Mouse (Mus musculus): ENCODE measurements at regions not wholly inside any gene's neighbourhood (a gene's known extent, or its start where the extent isn't known, plus 50 kb on each side); places are given as distances from the start of the nearest gene placed in this dataset.

DNA sequence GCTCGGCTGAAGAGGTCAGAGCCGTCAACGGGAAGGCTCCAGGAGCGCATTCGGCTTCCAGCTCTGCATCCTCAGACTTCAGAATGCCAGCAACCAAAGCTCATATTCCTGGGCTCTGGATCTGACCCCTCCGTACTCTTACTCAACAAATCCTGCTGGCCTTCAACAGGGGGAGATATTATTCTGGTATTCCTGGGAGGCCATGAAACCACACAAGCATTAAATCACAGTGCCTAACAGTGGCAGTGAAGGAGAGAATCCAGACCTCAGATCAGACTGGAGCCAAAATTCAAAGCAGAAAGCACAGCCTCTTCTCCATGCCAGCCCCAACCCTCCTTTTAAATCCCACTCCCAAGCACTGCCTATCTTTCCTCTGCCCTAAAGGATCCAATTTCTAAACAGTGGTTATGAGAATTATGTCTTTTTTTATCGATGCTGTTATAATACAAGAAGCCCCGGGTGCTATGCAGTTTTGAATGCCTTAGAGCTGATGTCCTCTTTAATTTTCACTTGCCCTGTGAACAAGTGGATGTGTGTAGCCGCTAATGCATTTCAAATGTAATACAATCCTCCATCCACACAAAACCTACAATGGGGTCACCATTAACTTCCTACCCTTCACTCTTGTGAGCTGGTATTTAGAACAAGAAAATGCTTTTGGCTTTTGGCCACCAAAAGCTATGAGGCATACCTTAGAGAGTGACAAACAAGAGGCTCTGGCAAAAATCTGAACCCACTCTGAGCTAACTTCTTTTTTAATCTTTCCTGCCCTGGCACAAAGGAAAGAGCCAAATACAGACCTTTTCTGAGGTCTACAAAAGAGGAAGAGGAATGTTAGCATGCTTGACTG, 333.1 kb upstream of the Epha4 start:
- ATAC-seq (ENCODE audit: insufficient number of reproducible peaks, low FRiP score, low TSS enrichment, low read depth) (no peak), DNase-seq (ENCODE audit: low spot score) (no peak)
- Histone ChIP-seq H3K9ac (ENCODE audit: low read length) (no peak overlapping the region), H3K27ac (replicated peaks; ENCODE audit: low read depth, low read length) (no peak overlapping the region), H3K27me3 (ENCODE audit: control insufficient read depth, insufficient read depth, low read length) (no peaks in the 10 kb centered on the region), H3K4me1 (ENCODE audit: control insufficient read depth, insufficient read depth, low read length) (no peaks in the 10 kb centered on the region), H3K4me3 (ENCODE audit: low read depth, low read length) (no peak overlapping the region), H3K36me3 (ENCODE audit: control insufficient read depth, insufficient read depth, low read length) (no peaks in the 10 kb centered on the region), H3K9me3 (ENCODE audit: control insufficient read depth, low read length) (no peaks in the 10 kb centered on the region), H3K4me2 (ENCODE audit: low read depth, severe bottlenecking) (no peak overlapping the region)
- WGBS, result 77% methylated on average over 9 of the region's 9 CpGs

DNA sequence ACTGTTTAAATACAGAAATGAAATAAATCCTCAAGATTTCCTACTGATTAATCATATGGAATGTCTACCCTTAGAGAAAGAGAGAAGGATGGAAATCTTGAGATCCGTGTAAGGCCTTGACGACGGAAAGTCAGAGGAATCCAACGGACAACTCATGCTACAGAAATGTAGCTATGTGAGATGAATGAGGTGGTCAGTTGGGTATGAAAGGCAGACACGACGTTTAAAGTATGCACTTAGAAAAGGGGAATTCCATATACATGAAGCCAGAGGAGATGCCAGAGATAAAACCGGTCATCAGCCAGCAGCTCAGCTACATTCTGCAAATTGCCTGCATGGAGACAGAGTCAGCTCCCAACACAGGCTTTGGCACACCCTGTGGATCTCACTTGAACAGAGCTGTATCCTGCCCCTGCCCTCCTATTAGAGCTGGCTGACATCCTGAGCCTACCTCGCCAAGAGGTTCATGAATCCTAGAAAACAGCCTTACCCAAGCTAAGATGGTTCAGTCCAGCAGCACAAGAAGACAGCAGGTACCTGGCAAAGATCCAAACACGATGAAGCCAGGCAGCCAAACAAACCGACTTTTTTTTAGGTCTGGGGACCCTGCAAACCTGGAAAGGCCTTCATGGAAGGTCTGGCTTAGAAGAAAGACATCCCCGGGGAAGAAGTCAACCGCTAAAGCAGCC, 331.3 kb upstream of the Epha4 start:
- 90% methylated on average over 12 of the region's 12 CpGs for WGBS
- H3K4me2 ChIP-seq (ENCODE audit: low read depth, severe bottlenecking), result no peak overlapping the region
- H3K27me3 ChIP-seq (ENCODE audit: control insufficient read depth, insufficient read depth, low read length), result no peaks in the 10 kb centered on the region
- H3K36me3 ChIP-seq (ENCODE audit: control insufficient read depth, insufficient read depth, low read length), result no peaks in the 10 kb centered on the region
- no peak overlapping the region for H3K9ac ChIP-seq (ENCODE audit: low read length)
- H3K4me1 ChIP-seq (ENCODE audit: control insufficient read depth, insufficient read depth, low read length), result no peaks in the 10 kb centered on the region
- no peaks in the 10 kb centered on the region for H3K9me3 ChIP-seq (ENCODE audit: control insufficient read depth, low read length)
- DNase-seq (ENCODE audit: low spot score), result no peak
- no peak overlapping the region for H3K4me3 ChIP-seq (ENCODE audit: low read depth, low read length)
- H3K27ac ChIP-seq (replicated peaks; ENCODE audit: low read depth, low read length), result no peak overlapping the region
- no peak for ATAC-seq (ENCODE audit: insufficient number of reproducible peaks, low FRiP score, low TSS enrichment, low read depth)

DNA sequence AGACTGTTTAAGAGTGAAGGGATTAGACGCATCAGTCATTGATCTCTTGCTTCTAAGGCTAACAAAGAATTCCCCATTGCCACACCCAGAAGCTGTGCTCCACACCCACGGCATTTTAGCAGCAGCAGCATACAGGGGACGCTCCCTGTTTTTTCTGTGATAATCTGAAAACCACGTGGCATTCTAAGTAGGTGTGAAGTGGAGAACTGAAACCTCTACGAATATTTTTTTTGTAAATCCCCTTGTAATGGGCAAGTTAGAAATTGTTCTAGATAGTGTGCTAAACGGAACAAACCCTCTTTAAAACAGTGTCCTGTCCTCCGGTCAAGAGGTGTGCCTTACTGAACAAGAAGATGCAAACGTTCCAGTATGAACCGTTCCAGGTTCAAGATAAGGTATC, 325.8 kb upstream of the Epha4 start:
- no peak overlapping the region for H3K9ac ChIP-seq (ENCODE audit: low read length)
- no peak overlapping the region for H3K4me3 ChIP-seq (ENCODE audit: low read depth, low read length)
- no peaks in the 10 kb centered on the region for H3K9me3 ChIP-seq (ENCODE audit: control insufficient read depth, low read length)
- H3K4me2 ChIP-seq (ENCODE audit: low read depth, severe bottlenecking), result no peak overlapping the region
- no peaks in the 10 kb centered on the region for H3K4me1 ChIP-seq (ENCODE audit: control insufficient read depth, insufficient read depth, low read length)
- 67% methylated on average over 9 of the region's 9 CpGs for WGBS
- H3K27me3 ChIP-seq (ENCODE audit: control insufficient read depth, insufficient read depth, low read length), result no peaks in the 10 kb centered on the region
- ATAC-seq (ENCODE audit: insufficient number of reproducible peaks, low FRiP score, low TSS enrichment, low read depth) (no peak), DNase-seq (ENCODE audit: low spot score) (no peak)
- no peak overlapping the region for H3K27ac ChIP-seq (replicated peaks; ENCODE audit: low read depth, low read length)
- H3K36me3 ChIP-seq (ENCODE audit: control insufficient read depth, insufficient read depth, low read length), result no peaks in the 10 kb centered on the region

DNA sequence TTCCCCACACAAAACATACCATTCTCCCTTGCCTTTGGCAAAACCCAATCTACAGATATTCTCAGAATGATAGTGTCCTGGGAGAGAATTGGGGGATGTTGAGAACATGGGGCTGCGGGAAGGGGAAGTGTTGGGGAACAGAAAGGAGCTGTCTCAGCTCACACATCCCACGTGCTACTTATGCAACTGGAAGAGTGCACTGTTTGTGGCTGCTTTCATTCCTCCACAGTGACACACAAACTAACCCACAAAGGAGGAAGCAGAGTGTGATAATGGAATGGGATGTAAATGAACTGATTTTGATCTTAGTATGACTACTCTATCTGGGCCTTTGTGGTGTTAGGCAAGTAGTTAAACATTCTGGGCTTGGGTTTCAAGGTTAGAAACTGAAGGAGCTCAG, 317.3 kb upstream of the Epha4 start:
- no peaks in the 10 kb centered on the region for H3K4me1 ChIP-seq (ENCODE audit: control insufficient read depth, insufficient read depth, low read length)
- no peaks in the 10 kb centered on the region for H3K27me3 ChIP-seq (ENCODE audit: control insufficient read depth, insufficient read depth, low read length)
- H3K9me3 ChIP-seq (ENCODE audit: control insufficient read depth, low read length), result no peaks in the 10 kb centered on the region
- no peak overlapping the region for H3K4me2 ChIP-seq (ENCODE audit: low read depth, severe bottlenecking)
- WGBS, result 77% methylated on average over 2 of the region's 2 CpGs
- no peak overlapping the region for H3K4me3 ChIP-seq (ENCODE audit: low read depth, low read length)
- ATAC-seq (ENCODE audit: insufficient number of reproducible peaks, low FRiP score, low TSS enrichment, low read depth) (no peak), DNase-seq (ENCODE audit: low spot score) (no peak)
- H3K36me3 ChIP-seq (ENCODE audit: control insufficient read depth, insufficient read depth, low read length), result no peaks in the 10 kb centered on the region
- no peak overlapping the region for H3K9ac ChIP-seq (ENCODE audit: low read length)
- H3K27ac ChIP-seq (replicated peaks; ENCODE audit: low read depth, low read length), result no peak overlapping the region

DNA sequence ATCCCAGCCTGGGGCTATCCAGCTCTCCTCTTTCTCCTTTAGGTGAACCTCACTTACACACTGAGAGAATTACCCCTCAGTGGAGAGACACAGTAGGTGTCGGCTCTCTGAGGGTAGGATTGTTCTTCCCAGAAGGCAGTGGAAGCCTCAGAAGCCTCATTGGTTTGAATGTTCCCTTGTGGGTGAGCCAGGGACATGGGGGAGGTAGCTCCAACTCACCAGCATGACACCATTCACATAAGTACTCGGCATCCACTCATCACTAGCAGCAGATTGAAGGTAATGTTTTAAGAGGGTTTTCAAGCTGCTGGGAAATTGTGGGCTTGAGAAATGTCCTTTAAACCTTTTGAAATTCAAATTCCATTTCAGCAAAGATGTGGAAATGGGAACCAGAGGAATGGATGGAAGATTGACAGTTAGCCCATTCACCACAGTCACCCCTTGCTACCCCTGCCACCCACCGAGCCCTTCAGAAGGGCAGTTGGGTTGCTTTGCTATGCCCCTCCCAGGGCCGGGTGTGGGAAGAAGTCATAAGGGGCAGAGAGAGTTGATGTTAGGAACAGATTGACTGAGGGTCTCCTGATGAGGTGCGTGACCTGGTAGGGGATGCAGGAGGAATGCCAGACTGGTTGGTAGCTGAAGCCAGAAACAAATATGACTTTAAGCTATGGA, 310.0 kb upstream of the Epha4 start:
- no peak overlapping the region for H3K9ac ChIP-seq (ENCODE audit: low read length)
- H3K4me2 ChIP-seq (ENCODE audit: low read depth, severe bottlenecking), result no peak overlapping the region
- no peaks in the 10 kb centered on the region for H3K27me3 ChIP-seq (ENCODE audit: control insufficient read depth, insufficient read depth, low read length)
- no peak overlapping the region for H3K4me3 ChIP-seq (ENCODE audit: low read depth, low read length)
- DNase-seq (ENCODE audit: low spot score) (no peak), ATAC-seq (ENCODE audit: insufficient number of reproducible peaks, low FRiP score, low TSS enrichment, low read depth) (no peak)
- 0 out of 2 replicates have a peak, but pooled peaks cover 6% of the 10 kb centered on the region for H3K4me1 ChIP-seq (ENCODE audit: control insufficient read depth, insufficient read depth, low read length)
- no peaks in the 10 kb centered on the region for H3K36me3 ChIP-seq (ENCODE audit: control insufficient read depth, insufficient read depth, low read length)
- no peak overlapping the region for H3K27ac ChIP-seq (replicated peaks; ENCODE audit: low read depth, low read length)
- WGBS, result 36% methylated on average over 5 of the region's 5 CpGs
- H3K9me3 ChIP-seq (ENCODE audit: control insufficient read depth, low read length), result no peaks in the 10 kb centered on the region

DNA sequence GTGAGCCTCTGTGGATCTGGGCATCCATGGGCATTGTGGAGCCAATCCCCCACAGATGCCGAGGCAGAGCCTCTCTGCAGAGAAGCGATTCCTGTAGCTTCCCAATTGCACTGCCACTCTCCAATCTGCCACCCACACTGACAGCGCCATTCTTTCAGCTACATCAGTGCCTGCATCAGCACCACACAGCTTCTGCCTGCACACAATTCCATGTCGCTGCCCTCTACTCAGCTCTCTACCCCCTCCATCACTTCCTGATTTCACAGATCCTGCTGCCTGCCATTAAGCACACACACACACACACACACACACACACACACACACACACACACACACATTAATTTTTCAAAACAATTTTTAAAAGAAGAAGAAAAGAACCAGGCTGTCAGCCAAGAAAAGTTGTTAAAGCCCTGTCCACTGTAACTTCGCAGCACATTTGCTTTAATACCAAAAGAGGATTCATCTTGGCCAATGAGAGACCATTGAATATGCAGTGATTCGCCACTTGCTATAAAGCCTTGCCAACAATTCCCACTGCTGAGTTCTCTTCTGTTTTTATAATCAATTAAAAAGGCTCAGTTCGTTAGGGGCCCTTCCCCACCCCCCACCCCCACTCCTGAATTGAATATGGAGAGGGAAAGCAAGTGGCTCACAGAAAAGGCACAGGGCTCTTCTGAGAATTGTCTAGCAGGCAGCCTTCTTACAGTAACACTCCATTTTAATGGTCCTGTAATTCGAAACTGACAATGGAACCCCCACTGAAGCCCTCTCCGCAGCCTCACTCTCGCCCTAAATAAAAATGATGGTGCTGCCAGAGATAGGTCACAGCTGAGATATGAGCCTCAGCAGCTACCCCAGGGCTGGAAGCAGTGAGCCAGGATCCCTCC, 309.2 kb upstream of the Epha4 start:
- 27% methylated on average over 10 of the region's 10 CpGs for WGBS

DNA sequence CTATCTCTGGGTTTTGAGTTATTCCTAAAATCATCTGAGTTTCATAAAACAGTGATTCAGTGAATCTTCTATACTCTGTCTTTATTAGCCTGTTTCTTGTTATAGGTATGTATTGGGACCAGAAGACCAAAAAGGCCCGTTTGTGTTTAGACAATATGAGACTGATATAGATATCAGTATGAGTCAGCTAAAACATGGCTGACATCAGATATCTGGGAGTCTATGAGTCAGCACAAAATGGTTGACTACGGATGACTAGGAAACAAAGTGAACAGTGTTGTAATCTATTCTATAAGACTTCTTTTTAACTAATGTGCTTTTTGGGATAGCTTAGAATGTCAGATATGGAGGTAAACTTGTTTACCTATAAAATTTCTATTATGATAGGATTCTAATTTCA, 305.2 kb upstream of the Epha4 start:
- DNase-seq (ENCODE audit: low spot score), result no peak
- Histone ChIP-seq H3K27me3 (ENCODE audit: control insufficient read depth, insufficient read depth, low read length) (no peaks in the 10 kb centered on the region), H3K9me3 (ENCODE audit: control insufficient read depth, low read length) (no peaks in the 10 kb centered on the region), H3K4me2 (ENCODE audit: low read depth, severe bottlenecking) (no peak overlapping the region), H3K4me1 (ENCODE audit: control insufficient read depth, insufficient read depth, low read length) (0 out of 2 replicates have a peak, but pooled peaks cover 6% of the 10 kb centered on the region), H3K27ac (replicated peaks; ENCODE audit: low read depth, low read length) (no peak overlapping the region), H3K9ac (ENCODE audit: low read length) (no peak overlapping the region), H3K36me3 (ENCODE audit: control insufficient read depth, insufficient read depth, low read length) (no peaks in the 10 kb centered on the region), H3K4me3 (ENCODE audit: low read depth, low read length) (no peak overlapping the region)
- 84% methylated on average over 2 of the region's 2 CpGs for WGBS
- no peak for ATAC-seq (ENCODE audit: insufficient number of reproducible peaks, low FRiP score, low TSS enrichment, low read depth)

More for the DNA sequence above, 309.2 kb upstream of the Epha4 start:
- ATAC-seq (ENCODE audit: insufficient number of reproducible peaks, low FRiP score, low TSS enrichment, low read depth), result no peak
- H3K36me3 ChIP-seq (ENCODE audit: control insufficient read depth, insufficient read depth, low read length), result no peaks in the 10 kb centered on the region
- no peak for DNase-seq (ENCODE audit: low spot score)
- H3K9me3 ChIP-seq (ENCODE audit: control insufficient read depth, low read length), result no peaks in the 10 kb centered on the region
- 0 out of 2 replicates have a peak, but pooled peaks cover 6% of the 10 kb centered on the region for H3K4me1 ChIP-seq (ENCODE audit: control insufficient read depth, insufficient read depth, low read length)
- no peak overlapping the region for H3K4me2 ChIP-seq (ENCODE audit: low read depth, severe bottlenecking)
- H3K27ac ChIP-seq (replicated peaks; ENCODE audit: low read depth, low read length), result no peak overlapping the region
- no peak overlapping the region for H3K9ac ChIP-seq (ENCODE audit: low read length)
- no peak overlapping the region for H3K4me3 ChIP-seq (ENCODE audit: low read depth, low read length)
- H3K27me3 ChIP-seq (ENCODE audit: control insufficient read depth, insufficient read depth, low read length), result no peaks in the 10 kb centered on the region

DNA sequence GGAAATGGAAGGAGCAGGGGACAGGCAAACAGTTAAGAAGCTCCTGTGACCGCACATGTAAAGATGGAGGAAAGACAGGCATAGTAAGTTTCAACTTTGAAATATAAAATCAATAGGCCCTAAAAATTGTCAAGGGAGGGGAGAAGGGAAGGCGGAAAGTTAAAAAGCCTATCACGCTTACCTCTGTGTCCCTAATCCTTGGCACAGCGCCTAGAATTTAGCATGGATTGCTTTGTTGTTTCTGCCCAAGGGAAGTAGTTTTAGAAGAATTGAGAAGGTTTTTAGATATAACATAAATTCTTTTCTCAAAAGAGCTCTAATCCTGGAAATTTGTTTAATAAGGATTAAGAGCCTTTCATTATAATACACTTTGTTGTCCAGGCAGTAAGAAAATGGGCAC, 300.6 kb upstream of the Epha4 start:
- no peaks in the 10 kb centered on the region for H3K9me3 ChIP-seq (ENCODE audit: control insufficient read depth, low read length)
- H3K27me3 ChIP-seq (ENCODE audit: control insufficient read depth, insufficient read depth, low read length), result no peaks in the 10 kb centered on the region
- no peak overlapping the region for H3K27ac ChIP-seq (replicated peaks; ENCODE audit: low read depth, low read length)
- DNase-seq (ENCODE audit: low spot score) (no peak), ATAC-seq (ENCODE audit: insufficient number of reproducible peaks, low FRiP score, low TSS enrichment, low read depth) (no peak)
- H3K9ac ChIP-seq (ENCODE audit: low read length), result no peak overlapping the region
- 93% methylated on average over 4 of the region's 4 CpGs for WGBS
- H3K4me2 ChIP-seq (ENCODE audit: low read depth, severe bottlenecking), result no peak overlapping the region
- H3K36me3 ChIP-seq (ENCODE audit: control insufficient read depth, insufficient read depth, low read length), result no peaks in the 10 kb centered on the region
- H3K4me1 ChIP-seq (ENCODE audit: control insufficient read depth, insufficient read depth, low read length), result no peaks in the 10 kb centered on the region
- no peak overlapping the region for H3K4me3 ChIP-seq (ENCODE audit: low read depth, low read length)
